Mouse (Mus musculus) small intestine, adult 2 months (tissue): ENCODE results near the gene Hist1h2bc. TPM values are rescaled to one million over a fixed set of nuclear protein-coding genes. Genes with fewer than 3 reads are reported as not detected.

ENCODE experiments used
- H3K27ac ChIP-seq: fragments of 200-500 bp; 2 replicates; pipeline ENCODE4 v1.5.1; 2012; ENCODE audit warnings: low read depth, low read length, control low read depth, inconsistent platforms; ENCODE audit not compliant: insufficient read depth
- H3K27me3 ChIP-seq: fragments of 200-500 bp; 2 replicates; pipeline ENCODE4 v1.6.1; 2012; ENCODE audit warnings: mild to moderate bottlenecking, moderate library complexity, low read length, inconsistent platforms; ENCODE audit not compliant: control insufficient read depth, insufficient read depth
- H3K36me3 ChIP-seq: fragments of 200-500 bp; 2 replicates; pipeline ENCODE4 v1.6.1; 2012; ENCODE audit warnings: mild to moderate bottlenecking, low read length, control low read depth, inconsistent platforms; ENCODE audit not compliant: control insufficient read depth, insufficient read depth
- H3K4me1 ChIP-seq: fragments of 200-500 bp; 2 replicates; pipeline ENCODE4 v1.6.1; 2012; ENCODE audit warnings: low read length, inconsistent platforms, mixed read lengths; ENCODE audit not compliant: control insufficient read depth, insufficient read depth, insufficient read length
- H3K4me3 ChIP-seq: fragments of 200-500 bp; 2 replicates; pipeline ENCODE4 v1.5.1; 2012; ENCODE audit warnings: low read depth, mild to moderate bottlenecking, control low read depth, inconsistent platforms, low read length, moderate library complexity
- CTCF ChIP-seq: fragments of 200-500 bp; IDR thresholded peaks from 2 replicates; pipeline ENCODE4 v1.5.1; 2012; ENCODE audit warnings: low read depth, mild to moderate bottlenecking, control low read depth, inconsistent platforms, low read length, moderate library complexity, mixed read lengths; ENCODE audit not compliant: insufficient replicate concordance, insufficient read length; ENCODE audit errors: extremely low read depth
- POLR2A ChIP-seq: fragments of 200-500 bp; IDR thresholded peaks from 2 replicates; pipeline ENCODE4 v1.6.1; 2012; ENCODE audit warnings: low read depth, mild to moderate bottlenecking, control low read depth, inconsistent platforms, low read length, moderate library complexity
- WGBS: fragments of 180-500 bp; shearing (Covaris S2); methylation state at CpG from one replicate; pipeline ENCODE4 v1.1.7; 2018; 5-methylcytosine and 5-hydroxymethylcytosine counted together
- polyA plus RNA-seq: library from polyadenylated mRNA; depleted of rRNA; stranded (reverse); fragments of >200 nt; gene quantifications from 2 replicates; pipeline ENCODE4 v1.2.3, GENCODE M21; 2012

Hist1h2bc gene
- polyA plus RNA-seq, 1 experiment, result 772 TPM

- WGBS, result 96% methylated on average over 9 of the region's 9 CpGs
- Histone ChIP-seq H3K4me1 (peaks cover 4% of the 10 kb centered on the region; the same call in 1 of the 2 replicates), H3K4me3 (no peak overlapping the region), H3K36me3 (peaks cover 9% of the 10 kb centered on the region), H3K27ac (no peak overlapping the region), H3K27me3 (no peaks in the 10 kb centered on the region)
- TF ChIP-seq CTCF, result no peak
- no peak for TF ChIP-seq POLR2A
These were observed 11.0 kb downstream of the Hist1h2bc start for GRCm38 (mm10) chr13:23694956-23695355.

GRCm38 (mm10) chr13:23695514-23695913 is 11.5 kb downstream of the Hist1h2bc start, which contains the start of gene Hist1h1t:
Gene Hist1h1t, plus strand, starts transcription at chr13:23695814.
- Histone ChIP-seq H3K27ac (no peak within 1 kb of the TSS), H3K4me1 (peaks cover 4% of the 10 kb centered on the region; the same call in 1 of the 2 replicates), H3K4me3 (no peak within 1 kb of the TSS), H3K36me3 (peaks cover 8% of the 10 kb centered on the region), H3K27me3 (no peaks in the 10 kb centered on the region)
- TF ChIP-seq CTCF, result no peak
- no peak for TF ChIP-seq POLR2A
- 73% methylated on average over 13 of the region's 13 CpGs for WGBS

GRCm38 (mm10) chr13:23696061-23696474 is 12.1 kb downstream of the Hist1h2bc start:
- H3K27me3 ChIP-seq, result no peaks in the 10 kb centered on the region
- H3K36me3 ChIP-seq, result peaks cover 6% of the 10 kb centered on the region
- WGBS, result 67% methylated on average over 15 of the region's 15 CpGs
- no peak for TF ChIP-seq CTCF
- TF ChIP-seq POLR2A, result no peak
- H3K4me1 ChIP-seq, result peaks cover 4% of the 10 kb centered on the region; the same call in 1 of the 2 replicates
- no peak overlapping the region for H3K27ac ChIP-seq
- H3K4me3 ChIP-seq, result no peak overlapping the region

- TF ChIP-seq CTCF (peak; percentile 59; the same call in 1 of the 2 replicates), POLR2A (no peak)
- under 1% methylated on average over 32 of the region's 32 CpGs for WGBS
- Histone ChIP-seq H3K4me1 (peaks cover 6% of the 10 kb centered on the region; the same call in 1 of the 2 replicates), H3K4me3 (peak overlapping the region; percentile 69), H3K27me3 (no peaks in the 10 kb centered on the region), H3K36me3 (peaks cover 1% of the 10 kb centered on the region; the same call in 1 of the 2 replicates), H3K27ac (peak overlapping the region; percentile 82)
These were observed 13.7 kb downstream of the Hist1h2bc start for GRCm38 (mm10) chr13:23697491-23698299.

GRCm38 (mm10) chr13:23698300-23698693 is 14.3 kb downstream of the Hist1h2bc start, which contains the start of gene Hist1h4c:
Gene Hist1h4c, minus strand, starts transcription at chr13:23698454.
- under 1% methylated on average over 22 of the region's 22 CpGs for WGBS
- Histone ChIP-seq H3K27ac (peak within 1 kb of the TSS; percentile 82), H3K4me3 (peak within 1 kb of the TSS; percentile 69), H3K27me3 (no peaks in the 10 kb centered on the region), H3K36me3 (no peaks in the 10 kb centered on the region; the same call in 1 of the 2 replicates), H3K4me1 (peaks cover 5% of the 10 kb centered on the region; the same call in 1 of the 2 replicates)
- TF ChIP-seq POLR2A (peak; percentile 100), CTCF (0 out of 2 replicates have a peak, but pooled peaks have one; percentile 7)

GRCm38 (mm10) chr13:23698996-23699395 is 15.0 kb downstream of the Hist1h2bc start:
- Histone ChIP-seq H3K27ac (no peak overlapping the region), H3K4me3 (no peak overlapping the region), H3K36me3 (no peaks in the 10 kb centered on the region; the same call in 1 of the 2 replicates), H3K4me1 (peaks cover 5% of the 10 kb centered on the region; the same call in 1 of the 2 replicates), H3K27me3 (no peaks in the 10 kb centered on the region)
- TF ChIP-seq POLR2A (no peak), CTCF (no peak)
- WGBS, result 58% methylated on average over 6 of the region's 6 CpGs

- Histone ChIP-seq H3K27me3 (no peaks in the 10 kb centered on the region), H3K4me3 (no peak overlapping the region), H3K36me3 (no peaks in the 10 kb centered on the region; the same call in 1 of the 2 replicates), H3K4me1 (peaks cover 5% of the 10 kb centered on the region; the same call in 1 of the 2 replicates), H3K27ac (no peak overlapping the region)
- TF ChIP-seq CTCF (no peak), POLR2A (no peak)
- 64% methylated on average over 3 of the region's 3 CpGs for WGBS
These were observed 15.8 kb downstream of the Hist1h2bc start for GRCm38 (mm10) chr13:23699767-23700166.
